Mouse (Mus musculus) CH12.LX (cell line): ENCODE measurements around the gene Mrpl16. TPM values are rescaled to one million over a fixed set of nuclear protein-coding genes. Genes with fewer than 3 reads are reported as not detected.

ENCODE experiments used
- DNase-seq: peaks from one replicate; pipeline ENCODE4 v3.0.0-alpha.2; 2013; ENCODE audit errors: extremely low read depth
- H3K27ac ChIP-seq: 2 replicates; pipeline ENCODE4 v1.5.1; 2012; ENCODE audit warnings: low read depth, mild to moderate bottlenecking, control low read depth, moderate library complexity; ENCODE audit not compliant: insufficient read depth
- H3K27me3 ChIP-seq: replicated peaks from 2 replicates; pipeline ENCODE3; 2012; ENCODE audit warnings: inconsistent platforms
- H3K36me3 ChIP-seq, 2 experiments: replicated peaks in 1 of 2; 2 replicates each; pipeline versions ENCODE3 to v1.6.1; 2012; ENCODE audit warnings: inconsistent platforms in 1 of 2, low read length in 1 of 2, mild to moderate bottlenecking in 1 of 2, mixed read lengths in 1 of 2, moderate library complexity in 1 of 2; ENCODE audit not compliant: control insufficient read depth in 1 of 2, insufficient read depth in 1 of 2
- H3K4me1 ChIP-seq, 2 experiments: 2 replicates each; pipeline ENCODE4 v1.6.1; 2012; ENCODE audit warnings: inconsistent platforms in 1 of 2, moderate library complexity in 1 of 2; ENCODE audit not compliant: insufficient read depth in 2 of 2, control insufficient read depth in 1 of 2
- H3K4me2 ChIP-seq: 2 replicates; pipeline ENCODE4 v1.6.1; 2012; ENCODE audit warnings: low read depth, mild to moderate bottlenecking, control low read depth; ENCODE audit not compliant: poor library complexity, insufficient read depth, severe bottlenecking
- H3K4me3 ChIP-seq, 3 experiments: fragments of 150-350 bp in 1 of 3; sonication (generic) in 1 of 3; replicated peaks in 1 of 3; 2 replicates each; pipeline versions ENCODE3 to v1.5.1; 2011 to 2012; ENCODE audit warnings: low read depth in 2 of 3, low read length in 2 of 3, mild to moderate bottlenecking in 2 of 3, moderate library complexity in 2 of 3, control low read depth in 1 of 3, improper control_type of control experiment in 1 of 3, inconsistent platforms in 1 of 3, mixed read lengths in 1 of 3; ENCODE audit not compliant: poor library complexity in 1 of 3
- H3K79me2 ChIP-seq: replicated peaks from 2 replicates; pipeline ENCODE4 v1.6.1; 2012; ENCODE audit warnings: mild to moderate bottlenecking, moderate library complexity; ENCODE audit not compliant: control insufficient read depth, poor library complexity, insufficient read depth, severe bottlenecking; ENCODE audit errors: extremely low read depth
- H3K9ac ChIP-seq: 2 replicates; pipeline ENCODE4 v1.6.1; 2012; ENCODE audit warnings: low read depth, mild to moderate bottlenecking, control low read depth, moderate library complexity; ENCODE audit not compliant: insufficient read depth
- H3K9me3 ChIP-seq: replicated peaks from 2 replicates; pipeline ENCODE3; 2012; ENCODE audit warnings: low read length, inconsistent platforms, mixed read lengths
- BHLHE40 ChIP-seq: IDR thresholded peaks from 2 replicates; pipeline ENCODE4 v1.6.1; 2011; ENCODE audit warnings: mild to moderate bottlenecking, low read depth, low read length, improper control_type of control experiment
- CHD1 ChIP-seq: IDR thresholded peaks from 2 replicates; pipeline ENCODE4 v1.6.1; 2012; ENCODE audit warnings: low read depth, low read length, improper control_type of control experiment, inconsistent platforms
- CTCF ChIP-seq, 2 experiments: IDR thresholded peaks in 1 of 2; conservative IDR thresholded peaks in 1 of 2; 2 replicates each; pipeline ENCODE4 v1.5.1; 2011 to 2012; ENCODE audit warnings: low read depth in 2 of 2, low read length in 2 of 2, improper control_type of control experiment in 1 of 2, inconsistent platforms in 1 of 2, mild to moderate bottlenecking in 1 of 2, moderate library complexity in 1 of 2
- E2F4 ChIP-seq: IDR thresholded peaks from 2 replicates; pipeline ENCODE4 v1.6.1; 2011; ENCODE audit warnings: low read depth, low read length, improper control_type of control experiment; ENCODE audit not compliant: insufficient replicate concordance
- ELF1 ChIP-seq: IDR thresholded peaks from 2 replicates; pipeline ENCODE4 v1.6.1; 2014; ENCODE audit warnings: low read depth, mild to moderate bottlenecking, inconsistent platforms, low read length, improper control_type of control experiment
- EP300 ChIP-seq: IDR thresholded peaks from 2 replicates; pipeline ENCODE4 v1.6.1; 2011; ENCODE audit warnings: low read length, improper control_type of control experiment
- ETS1 ChIP-seq: conservative IDR thresholded peaks from 2 replicates; pipeline ENCODE4 v1.6.1; 2012; ENCODE audit warnings: low read depth, mild to moderate bottlenecking, inconsistent platforms, low read length, improper control_type of control experiment, moderate library complexity
- GABPA ChIP-seq: IDR thresholded peaks from 2 replicates; pipeline ENCODE4 v1.6.1; 2012; ENCODE audit warnings: low read depth, low read length, improper control_type of control experiment, inconsistent platforms; ENCODE audit not compliant: insufficient replicate concordance
- JUN ChIP-seq: IDR thresholded peaks from 2 replicates; pipeline ENCODE4 v1.6.1; 2011; ENCODE audit warnings: low read depth, mild to moderate bottlenecking, low read length, improper control_type of control experiment, moderate library complexity; ENCODE audit not compliant: insufficient read depth
- MAFK ChIP-seq: IDR thresholded peaks from 2 replicates; pipeline ENCODE4 v1.6.1; 2011; ENCODE audit warnings: low read length, improper control_type of control experiment; ENCODE audit not compliant: insufficient replicate concordance
- MAX ChIP-seq: IDR thresholded peaks from 2 replicates; pipeline ENCODE4 v1.6.1; 2011; ENCODE audit warnings: low read length, improper control_type of control experiment
- MXI1 ChIP-seq: IDR thresholded peaks from 2 replicates; pipeline ENCODE4 v1.6.1; 2011; ENCODE audit warnings: mild to moderate bottlenecking, low read depth, low read length, improper control_type of control experiment
- NELFE ChIP-seq: IDR thresholded peaks from 2 replicates; pipeline ENCODE4 v1.6.1; 2011; ENCODE audit warnings: low read depth, low read length, improper control_type of control experiment
- NRF1 ChIP-seq: IDR thresholded peaks from 2 replicates; pipeline ENCODE4 v1.6.1; 2014; ENCODE audit warnings: low read depth, mild to moderate bottlenecking, inconsistent platforms, low read length, improper control_type of control experiment, moderate library complexity
- PAX5 ChIP-seq: IDR thresholded peaks from 2 replicates; pipeline ENCODE4 v1.6.1; 2012; ENCODE audit warnings: low read length, inconsistent platforms, mixed read lengths
- POLR2A ChIP-seq: IDR thresholded peaks from 2 replicates; pipeline ENCODE4 v1.6.1; 2011; ENCODE audit warnings: low read depth, mild to moderate bottlenecking, improper control_type of control experiment, low read length
- POLR2AphosphoS2 ChIP-seq: IDR thresholded peaks from 2 replicates; pipeline ENCODE4 v1.6.1; 2011; ENCODE audit warnings: low read depth, low read length, improper control_type of control experiment
- RAD21 ChIP-seq: IDR thresholded peaks from 2 replicates; pipeline ENCODE4 v1.6.1; 2011; ENCODE audit warnings: low read depth, mild to moderate bottlenecking, low read length, improper control_type of control experiment, moderate library complexity
- RCOR1 ChIP-seq: conservative IDR thresholded peaks from 2 replicates; pipeline ENCODE4 v1.6.1; 2012; ENCODE audit warnings: low read depth, mild to moderate bottlenecking, inconsistent platforms, low read length, improper control_type of control experiment
- SIN3A ChIP-seq: IDR thresholded peaks from 2 replicates; pipeline ENCODE4 v1.6.1; 2012; ENCODE audit warnings: low read length, improper control_type of control experiment, inconsistent platforms
- SMC3 ChIP-seq: IDR thresholded peaks from 2 replicates; pipeline ENCODE4 v1.6.1; 2011; ENCODE audit warnings: low read depth, low read length, improper control_type of control experiment
- TBP ChIP-seq: conservative IDR thresholded peaks from 2 replicates; pipeline ENCODE4 v1.6.1; 2011; ENCODE audit warnings: low read depth, low read length, improper control_type of control experiment
- TCF12 ChIP-seq: IDR thresholded peaks from 2 replicates; pipeline ENCODE4 v1.6.1; 2014; ENCODE audit warnings: low read depth, mild to moderate bottlenecking, inconsistent platforms, low read length, improper control_type of control experiment
- UBTF ChIP-seq: IDR thresholded peaks from 2 replicates; pipeline ENCODE4 v1.6.1; 2012; ENCODE audit warnings: low read depth, mild to moderate bottlenecking, inconsistent platforms, low read length, improper control_type of control experiment, moderate library complexity
- USF1 ChIP-seq: IDR thresholded peaks from 2 replicates; pipeline ENCODE4 v1.6.1; 2014; ENCODE audit warnings: low read depth, mild to moderate bottlenecking, inconsistent platforms, low read length, improper control_type of control experiment
- USF2 ChIP-seq: conservative IDR thresholded peaks from 2 replicates; pipeline ENCODE4 v1.6.1; 2011; ENCODE audit warnings: low read depth, low read length, improper control_type of control experiment
- ZNF384 ChIP-seq: IDR thresholded peaks from 2 replicates; pipeline ENCODE4 v1.6.1; 2012; ENCODE audit warnings: low read depth, low read length, improper control_type of control experiment, inconsistent platforms
- dilution Hi-C: fragments of 300-500 bp; cut with MboI; formaldehyde crosslinking; loops from 2 replicates; pipeline ENCODE4 v1.14.3; 2020; ENCODE audit warnings: low sequenced_read_pairs; ENCODE audit not compliant: extremely low pct_unique_long_range_greater_than_20kb, extremely low pct_ligation_motif_present
- in situ Hi-C: fragments of 300-500 bp; cut with MboI; formaldehyde crosslinking; loops from 3 replicates; pipeline ENCODE4 v1.14.3; 2019; ENCODE audit warnings: low sequenced_read_pairs, low pct_ligation_motif_present, low pct_unique_long_range_greater_than_20kb, mixed read lengths
- polyA plus RNA-seq: library from polyadenylated mRNA; unstranded; fragments of >175 nt; gene quantifications from 2 replicates; pipeline ENCODE4 v1.2.1, GENCODE M21; 2012; ENCODE audit warnings: low read depth; ENCODE audit not compliant: insufficient read length
- total RNA-seq, 2 experiments: library from RNA; depleted of rRNA; stranded (reverse); fragments of 300-350 nt in 1 of 2; fragments of >200 nt in 1 of 2; gene quantifications; 2 replicates each; pipeline ENCODE4 v1.2.3; 2012 to 2014

The Mrpl16 gene
- total and polyA plus RNA-seq, 3 experiments, result 61.8 to 77.3 (median 72.8) TPM

GRCm38 (mm10) chr19:11794447-11794846, 24.3 kb downstream of the Mrpl16 start:
- Histone ChIP-seq H3K9me3 (no peaks in the 10 kb centered on the region), H3K4me1 (peaks cover 4 to 9% of the 10 kb centered on the region in 2 experiments; a peak in 2 of 4 replicates), H3K36me3 (no peaks in the 10 kb centered on the region), H3K4me3 (no peak overlapping the region), H3K4me2 (no peak overlapping the region), H3K27ac (no peak overlapping the region), H3K27me3 (no peaks in the 10 kb centered on the region), H3K79me2 (no peaks in the 10 kb centered on the region)
- dilution Hi-C loops (no loop called here), in situ Hi-C loops (no loop called here)
- no peak for DNase-seq
- no peak for TF ChIP-seq CTCF (conservative IDR thresholded peaks at IDR 0.05 in 1 of 2, IDR thresholded peaks at IDR 0.05 in 1 of 2; ENCODE audit: low read depth in 2 of 2, low read length in 2 of 2)
- TF ChIP-seq MXI1, result no peak
- no peak for TF ChIP-seq UBTF
- no peak for TF ChIP-seq BHLHE40
- TF ChIP-seq PAX5, result no peak
- no peak for TF ChIP-seq USF1
- no peak for TF ChIP-seq SIN3A
- TF ChIP-seq RAD21, result no peak
- TF ChIP-seq JUN, result no peak
- TF ChIP-seq TCF12, result no peak
- no peak for TF ChIP-seq MAFK
- no peak for TF ChIP-seq NELFE
- TF ChIP-seq NRF1, result no peak
- TF ChIP-seq TBP, result no peak
- no peak for TF ChIP-seq ZNF384
- no peak for TF ChIP-seq CHD1
- no peak for TF ChIP-seq POLR2A
- TF ChIP-seq GABPA, result no peak
- TF ChIP-seq ELF1, result no peak
- TF ChIP-seq, all 38 proteins: peak for 0
- no peak overlapping the region for H3K9ac ChIP-seq

- no peaks in the 10 kb centered on the region for H3K27me3 ChIP-seq
- H3K4me3 ChIP-seq, result no peak overlapping the region
- in situ Hi-C loops (no loop called here), dilution Hi-C loops (no loop called here)
- H3K4me1 ChIP-seq, result no peaks in the 10 kb centered on the region; a peak in 1 of 4 replicates
- no peaks in the 10 kb centered on the region for H3K79me2 ChIP-seq
- no peaks in the 10 kb centered on the region for H3K36me3 ChIP-seq
- TF ChIP-seq ETS1 (no peak), BHLHE40 (no peak), POLR2AphosphoS2 (no peak), PAX5 (no peak), RCOR1 (no peak), CTCF (conservative IDR thresholded peaks at IDR 0.05 in 1 of 2, IDR thresholded peaks at IDR 0.05 in 1 of 2; ENCODE audit: low read depth in 2 of 2, low read length in 2 of 2) (peak in 1 of 2 experiments; percentile 60; a peak in 2 of 4 replicates), RAD21 (peak; percentile 53), MXI1 (no peak), SMC3 (peak; percentile 38), MAX (no peak), EP300 (no peak), ZNF384 (no peak), USF2 (no peak), E2F4 (no peak)
- no peak overlapping the region for H3K27ac ChIP-seq
- peak; percentile 13 for DNase-seq
- H3K9ac ChIP-seq, result no peak overlapping the region
- no peaks in the 10 kb centered on the region for H3K9me3 ChIP-seq
- H3K4me2 ChIP-seq, result peak overlapping the region; percentile 1; the same call in 1 of the 2 replicates
These were observed 30.5 kb downstream of the Mrpl16 start for GRCm38 (mm10) chr19:11800531-11801315.
